Mouse (Mus musculus) left cerebral cortex, adult 9 months (tissue): Measurements from ENCODE around the gene Asb17.
"Not testable (repeated sequence)": the region's sequence is repeated elsewhere in the genome, so short reads cannot be mapped to it uniquely, and the experiment has no call there.

Experiments used
- DNase-seq, 2 experiments: peaks; one replicate each; pipeline ENCODE4 v3.0.0; 2022; ENCODE audit warnings: low spot score in 2 of 2

Asb17 gene

GRCm38 (mm10) chr3:153844030-153844429, at the start of gene Asb17:
Asb17 (plus strand) TSS chr3:153844209.
- DNase-seq, result no peak

GRCm38 (mm10) chr3:153797574-153797973, 46.4 kb upstream of the Asb17 start:
- no peak for DNase-seq

GRCm38 (mm10) chr3:153799603-153800002, 44.4 kb upstream of the Asb17 start:
- no peak for DNase-seq

GRCm38 (mm10) chr3:153800690-153801089, 43.3 kb upstream of the Asb17 start:
- no peak for DNase-seq

- DNase-seq, result peak in 1 of 2 experiments; percentile 9
Measured at GRCm38 (mm10) chr3:153801541-153801940, 42.5 kb upstream of the Asb17 start.

GRCm38 (mm10) chr3:153802640-153803039, 41.4 kb upstream of the Asb17 start:
- DNase-seq, result no peak

GRCm38 (mm10) chr3:153804032-153804431, 40.0 kb upstream of the Asb17 start:
- no peak for DNase-seq

- DNase-seq, result peak; percentile 80 to 96
Measured at GRCm38 (mm10) chr3:153806077-153806772, 37.8 kb upstream of the Asb17 start.

GRCm38 (mm10) chr3:153806773-153807443, 37.1 kb upstream of the Asb17 start:
- no peak for DNase-seq

- DNase-seq, result no peak
Measured at GRCm38 (mm10) chr3:153807444-153808149, 36.4 kb upstream of the Asb17 start.

GRCm38 (mm10) chr3:153808406-153808805, 35.6 kb upstream of the Asb17 start:
- DNase-seq, result no peak

- DNase-seq, result no peak
Measured at GRCm38 (mm10) chr3:153814026-153814425, 30.0 kb upstream of the Asb17 start.

GRCm38 (mm10) chr3:153817376-153817890, 26.6 kb upstream of the Asb17 start:
- DNase-seq, result no peak

- no peak for DNase-seq
Measured at GRCm38 (mm10) chr3:153818723-153819122, 25.3 kb upstream of the Asb17 start.

GRCm38 (mm10) chr3:153819438-153819837, 24.6 kb upstream of the Asb17 start:
- no peak for DNase-seq

- DNase-seq, result no peak
Measured at GRCm38 (mm10) chr3:153823671-153824515, 20.1 kb upstream of the Asb17 start.

- DNase-seq, result no peak
Measured at GRCm38 (mm10) chr3:153825197-153825596, 18.8 kb upstream of the Asb17 start.

GRCm38 (mm10) chr3:153826616-153827015, 17.4 kb upstream of the Asb17 start:
- DNase-seq, result no peak

GRCm38 (mm10) chr3:153829788-153830187, 14.2 kb upstream of the Asb17 start:
- DNase-seq, result not testable (repeated sequence)

GRCm38 (mm10) chr3:153831014-153831872, 12.8 kb upstream of the Asb17 start:
- no peak for DNase-seq
